Mouse (Mus musculus): ENCODE measurements around the gene Zeb2.

Gene Zeb2

GRCm38 (mm10) chr2:45051321-45051720, 65.9 kb downstream of the Zeb2 start:
- H3K27me3 ChIP-seq (ENCODE audit: insufficient read depth, low read length), result no peaks in the 10 kb centered on the region
- H3K9me3 ChIP-seq (ENCODE audit: low read length), result no peaks in the 10 kb centered on the region
- no peaks in the 10 kb centered on the region for H3K4me1 ChIP-seq (replicated peaks; ENCODE audit: low read depth, low read length)
- H3K36me3 ChIP-seq (ENCODE audit: insufficient read depth, low read length), result no peaks in the 10 kb centered on the region
- H3K4me3 ChIP-seq (replicated peaks; ENCODE audit: low read length), result no peak overlapping the region
- TF ChIP-seq CTCF (conservative IDR thresholded peaks at IDR 0.05; ENCODE audit: low read length), result no peak
- TF ChIP-seq NANOG (IDR thresholded peaks at IDR 0.05; ENCODE audit: borderline replicate concordance, low read length), result no peak
- no peak for TF ChIP-seq POU5F1 (IDR thresholded peaks at IDR 0.05; ENCODE audit: borderline replicate concordance, low read length)

- Histone ChIP-seq H3K4me3 (replicated peaks; ENCODE audit: low read length) (no peak overlapping the region), H3K9me3 (ENCODE audit: low read length) (no peaks in the 10 kb centered on the region), H3K27me3 (ENCODE audit: insufficient read depth, low read length) (no peaks in the 10 kb centered on the region), H3K4me1 (replicated peaks; ENCODE audit: low read depth, low read length) (no peaks in the 10 kb centered on the region), H3K36me3 (ENCODE audit: insufficient read depth, low read length) (no peaks in the 10 kb centered on the region)
- TF ChIP-seq POU5F1 (IDR thresholded peaks at IDR 0.05; ENCODE audit: borderline replicate concordance, low read length), result no peak
- TF ChIP-seq CTCF (conservative IDR thresholded peaks at IDR 0.05; ENCODE audit: low read length), result no peak
- TF ChIP-seq NANOG (IDR thresholded peaks at IDR 0.05; ENCODE audit: borderline replicate concordance, low read length), result no peak
Observed at GRCm38 (mm10) chr2:45049923-45050322, 67.3 kb downstream of the Zeb2 start.

- Histone ChIP-seq H3K4me1 (replicated peaks; ENCODE audit: low read depth, low read length) (no peaks in the 10 kb centered on the region), H3K27me3 (ENCODE audit: insufficient read depth, low read length) (no peaks in the 10 kb centered on the region), H3K36me3 (ENCODE audit: insufficient read depth, low read length) (no peaks in the 10 kb centered on the region), H3K4me3 (replicated peaks; ENCODE audit: low read length) (no peak overlapping the region), H3K9me3 (ENCODE audit: low read length) (no peaks in the 10 kb centered on the region)
- TF ChIP-seq POU5F1 (IDR thresholded peaks at IDR 0.05; ENCODE audit: borderline replicate concordance, low read length), result no peak
- TF ChIP-seq NANOG (IDR thresholded peaks at IDR 0.05; ENCODE audit: borderline replicate concordance, low read length), result no peak
- no peak for TF ChIP-seq CTCF (conservative IDR thresholded peaks at IDR 0.05; ENCODE audit: low read length)
Observed at GRCm38 (mm10) chr2:45049279-45049678, 67.9 kb downstream of the Zeb2 start.

- TF ChIP-seq POU5F1 (IDR thresholded peaks at IDR 0.05; ENCODE audit: borderline replicate concordance, low read length), result no peak
- no peak for TF ChIP-seq NANOG (IDR thresholded peaks at IDR 0.05; ENCODE audit: borderline replicate concordance, low read length)
- TF ChIP-seq CTCF (conservative IDR thresholded peaks at IDR 0.05; ENCODE audit: low read length), result no peak
- no peak overlapping the region for H3K4me3 ChIP-seq (replicated peaks; ENCODE audit: low read length)
Observed at GRCm38 (mm10) chr2:45040706-45041312, 76.4 kb downstream of the Zeb2 start.

GRCm38 (mm10) chr2:45039503-45039902, 77.7 kb downstream of the Zeb2 start:
- Histone ChIP-seq H3K4me3 (replicated peaks; ENCODE audit: low read length) (no peak overlapping the region), H3K36me3 (ENCODE audit: insufficient read depth, low read length) (no peaks in the 10 kb centered on the region), H3K9me3 (ENCODE audit: low read length) (no peaks in the 10 kb centered on the region), H3K27me3 (ENCODE audit: insufficient read depth, low read length) (peaks cover 15% of the 10 kb centered on the region; the same call in 1 of the 2 replicates), H3K4me1 (replicated peaks; ENCODE audit: low read depth, low read length) (peaks cover 27% of the 10 kb centered on the region)
- TF ChIP-seq NANOG (IDR thresholded peaks at IDR 0.05; ENCODE audit: borderline replicate concordance, low read length) (no peak), POU5F1 (IDR thresholded peaks at IDR 0.05; ENCODE audit: borderline replicate concordance, low read length) (no peak), CTCF (conservative IDR thresholded peaks at IDR 0.05; ENCODE audit: low read length) (no peak)

More at GRCm38 (mm10) chr2:45040706-45041312, 76.4 kb downstream of the Zeb2 start:
- H3K27me3 ChIP-seq (ENCODE audit: insufficient read depth, low read length), result peaks cover 15% of the 10 kb centered on the region; the same call in 1 of the 2 replicates
- no peaks in the 10 kb centered on the region for H3K36me3 ChIP-seq (ENCODE audit: insufficient read depth, low read length)
- H3K9me3 ChIP-seq (ENCODE audit: low read length), result no peaks in the 10 kb centered on the region
- H3K4me1 ChIP-seq (replicated peaks; ENCODE audit: low read depth, low read length), result peaks cover 27% of the 10 kb centered on the region

- no peaks in the 10 kb centered on the region for H3K36me3 ChIP-seq (ENCODE audit: insufficient read depth, low read length)
- no peak overlapping the region for H3K4me3 ChIP-seq (replicated peaks; ENCODE audit: low read length)
- peaks cover 17% of the 10 kb centered on the region for H3K4me1 ChIP-seq (replicated peaks; ENCODE audit: low read depth, low read length)
- no peaks in the 10 kb centered on the region for H3K9me3 ChIP-seq (ENCODE audit: low read length)
- TF ChIP-seq NANOG (IDR thresholded peaks at IDR 0.05; ENCODE audit: borderline replicate concordance, low read length) (no peak), POU5F1 (IDR thresholded peaks at IDR 0.05; ENCODE audit: borderline replicate concordance, low read length) (no peak), CTCF (conservative IDR thresholded peaks at IDR 0.05; ENCODE audit: low read length) (no peak)
- no peaks in the 10 kb centered on the region for H3K27me3 ChIP-seq (ENCODE audit: insufficient read depth, low read length)
Observed at GRCm38 (mm10) chr2:45028091-45028638, 89.0 kb downstream of the Zeb2 start.

- TF ChIP-seq POU5F1 (IDR thresholded peaks at IDR 0.05; ENCODE audit: borderline replicate concordance, low read length), result no peak
- no peak for TF ChIP-seq NANOG (IDR thresholded peaks at IDR 0.05; ENCODE audit: borderline replicate concordance, low read length)
- no peak for TF ChIP-seq CTCF (conservative IDR thresholded peaks at IDR 0.05; ENCODE audit: low read length)
- H3K36me3 ChIP-seq (ENCODE audit: insufficient read depth, low read length), result no peaks in the 10 kb centered on the region
- peaks cover 3% of the 10 kb centered on the region for H3K4me1 ChIP-seq (replicated peaks; ENCODE audit: low read depth, low read length)
- H3K27me3 ChIP-seq (ENCODE audit: insufficient read depth, low read length), result no peaks in the 10 kb centered on the region
- no peak overlapping the region for H3K4me3 ChIP-seq (replicated peaks; ENCODE audit: low read length)
- H3K9me3 ChIP-seq (ENCODE audit: low read length), result no peaks in the 10 kb centered on the region
Observed at GRCm38 (mm10) chr2:45017186-45017800, 99.9 kb downstream of the Zeb2 start.

GRCm38 (mm10) chr2:45013325-45013724, 103.9 kb downstream of the Zeb2 start:
- Histone ChIP-seq H3K27me3 (ENCODE audit: insufficient read depth, low read length) (no peaks in the 10 kb centered on the region), H3K4me3 (replicated peaks; ENCODE audit: low read length) (no peak overlapping the region), H3K4me1 (replicated peaks; ENCODE audit: low read depth, low read length) (no peaks in the 10 kb centered on the region), H3K9me3 (ENCODE audit: low read length) (no peaks in the 10 kb centered on the region), H3K36me3 (ENCODE audit: insufficient read depth, low read length) (no peaks in the 10 kb centered on the region)
- TF ChIP-seq POU5F1 (IDR thresholded peaks at IDR 0.05; ENCODE audit: borderline replicate concordance, low read length) (no peak), NANOG (IDR thresholded peaks at IDR 0.05; ENCODE audit: borderline replicate concordance, low read length) (no peak), CTCF (conservative IDR thresholded peaks at IDR 0.05; ENCODE audit: low read length) (no peak)

Measured in E14TG2a.4 (cell line).